Mouse (Mus musculus) right cerebral cortex, postnatal 36 days (tissue): ENCODE data around the gene Clba1.

Experiments used
- DNase-seq, 2 experiments: peaks; one replicate each; pipeline ENCODE4 v3.0.0; 2022; ENCODE audit warnings: low spot score in 2 of 2, mixed read lengths in 1 of 2

The Clba1 gene

GRCm38 (mm10) chr12:112850344-112850743 is 41.6 kb downstream of the Clba1 start:
- no peak for DNase-seq

GRCm38 (mm10) chr12:112851116-112851515 is 42.4 kb downstream of the Clba1 start:
- no peak for DNase-seq

GRCm38 (mm10) chr12:112853050-112853729 is 44.5 kb downstream of the Clba1 start:
- DNase-seq = no peak

GRCm38 (mm10) chr12:112854610-112855333 is 46.0 kb downstream of the Clba1 start:
- DNase-seq = no peak

- DNase-seq = no peak
These were observed 47.6 kb downstream of the Clba1 start for GRCm38 (mm10) chr12:112856338-112856737.

GRCm38 (mm10) chr12:112857021-112857925 is 48.5 kb downstream of the Clba1 start:
- no peak for DNase-seq

GRCm38 (mm10) chr12:112858581-112859336 is 50.0 kb downstream of the Clba1 start:
- no peak for DNase-seq

- no peak for DNase-seq
These were observed 51.2 kb downstream of the Clba1 start for GRCm38 (mm10) chr12:112859930-112860329.

GRCm38 (mm10) chr12:112860765-112861164 is 52.0 kb downstream of the Clba1 start:
- DNase-seq = no peak

GRCm38 (mm10) chr12:112861911-112862321 is 53.2 kb downstream of the Clba1 start:
- no peak for DNase-seq

- DNase-seq = no peak
These were observed 56.1 kb downstream of the Clba1 start for GRCm38 (mm10) chr12:112864804-112865203.
